Mouse (Mus musculus): Measurements from ENCODE around the gene Suds3. TPM values are rescaled to one million over a fixed set of nuclear protein-coding genes. Genes with fewer than 3 reads are reported as not detected.

Suds3 gene
- total and polyA plus RNA-seq, 3 experiments, result 67.8 to 102 TPM; not detected in 1

- Histone ChIP-seq H3K27ac (ENCODE audit: control insufficient read depth, low read depth, low read length) (no peak overlapping the region), H3K4me1 (ENCODE audit: control insufficient read depth in 1 of 2, insufficient read depth in 2 of 2, low read length in 2 of 2) (no peaks in the 10 kb centered on the region), H3K9me3 (replicated peaks; ENCODE audit: insufficient read depth, low read length) (no peaks in the 10 kb centered on the region), H3K79me2 (ENCODE audit: control insufficient read depth, insufficient read depth, low read length, poor library complexity) (peaks cover 35% of the 10 kb centered on the region), H3K27me3 (ENCODE audit: control insufficient read depth in 1 of 2, insufficient read depth in 2 of 2, low read length in 2 of 2) (no peaks in the 10 kb centered on the region), H3K4me3 (ENCODE audit: control insufficient read depth in 1 of 2, insufficient read depth in 1 of 2, low read depth in 2 of 2, low read length in 2 of 2) (no peak overlapping the region), H3K9ac (ENCODE audit: control insufficient read depth, low read depth, low read length, poor library complexity, severe bottlenecking) (no peak overlapping the region), H3K36me3 (ENCODE audit: control insufficient read depth in 1 of 2, insufficient read depth in 2 of 2, low read length in 2 of 2) (peaks cover 0 to 9% of the 10 kb centered on the region in 2 experiments; a peak in 2 of 4 replicates)
- no peak for DNase-seq (ENCODE audit: low read depth, low spot score)
- TF ChIP-seq TAL1 (IDR thresholded peaks at IDR 0.05; ENCODE audit: low read length), result no peak
- no peak for TF ChIP-seq POLR2AphosphoS5 (IDR thresholded peaks at IDR 0.05; ENCODE audit: borderline replicate concordance, low read depth, low read length)
- TF ChIP-seq ZNF384 (IDR thresholded peaks at IDR 0.05; ENCODE audit: low read depth, low read length), result no peak
- no peak for TF ChIP-seq UBTF (IDR thresholded peaks at IDR 0.05; ENCODE audit: borderline replicate concordance, insufficient read depth, low read depth, low read length)
- no peak for TF ChIP-seq MAFK (IDR thresholded peaks at IDR 0.05; ENCODE audit: borderline replicate concordance, low read depth, low read length)
- TF ChIP-seq MXI1 (IDR thresholded peaks at IDR 0.05; ENCODE audit: low read depth, low read length), result no peak
- TF ChIP-seq ETS1 (IDR thresholded peaks at IDR 0.05; ENCODE audit: low read depth, low read length), result no peak
- no peak for TF ChIP-seq NELFE (IDR thresholded peaks at IDR 0.05; ENCODE audit: low read depth, low read length)
- TF ChIP-seq JUND (IDR thresholded peaks at IDR 0.05; ENCODE audit: low read depth, low read length), result no peak
- no peak for TF ChIP-seq TBP (IDR thresholded peaks at IDR 0.05; ENCODE audit: low read depth, low read length)
- TF ChIP-seq MYB (IDR thresholded peaks at IDR 0.05; ENCODE audit: low read depth, low read length), result no peak
- no peak for TF ChIP-seq ZC3H11A (IDR thresholded peaks at IDR 0.05; ENCODE audit: low read depth, low read length)
- TF ChIP-seq SMC3 (IDR thresholded peaks at IDR 0.05; ENCODE audit: low read depth, low read length), result no peak
- TF ChIP-seq HCFC1 (IDR thresholded peaks at IDR 0.05; ENCODE audit: low read depth, low read length), result no peak
- no peak for TF ChIP-seq USF2 (IDR thresholded peaks at IDR 0.05; ENCODE audit: borderline replicate concordance in 1 of 2, insufficient read depth in 1 of 2, low read depth in 1 of 2, low read length in 2 of 2)
- no peak for TF ChIP-seq ZKSCAN1 (IDR thresholded peaks at IDR 0.05; ENCODE audit: low read depth, low read length)
- TF ChIP-seq MAX (IDR thresholded peaks at IDR 0.05; ENCODE audit: low read length), result no peak
- no peak for TF ChIP-seq CTCF (IDR thresholded peaks at IDR 0.05 in 2 of 3, conservative IDR thresholded peaks at IDR 0.05 in 1 of 3; ENCODE audit: control insufficient read depth in 1 of 3, insufficient read depth in 1 of 3, low read depth in 2 of 3, low read length in 3 of 3, poor library complexity in 1 of 3, severe bottlenecking in 1 of 3)
- TF ChIP-seq CHD2 (IDR thresholded peaks at IDR 0.05; ENCODE audit: low read length), result no peak
These were observed 43.4 kb upstream of the Suds3 start for GRCm38 (mm10) chr5:117159326-117159725.

- H3K36me3 ChIP-seq (ENCODE audit: control insufficient read depth in 1 of 2, insufficient read depth in 2 of 2, low read length in 2 of 2), result peaks cover 0 to 12% of the 10 kb centered on the region in 2 experiments; a peak in 2 of 4 replicates
- no peak overlapping the region for H3K9ac ChIP-seq (ENCODE audit: control insufficient read depth, low read depth, low read length, poor library complexity, severe bottlenecking)
- H3K27ac ChIP-seq (ENCODE audit: control insufficient read depth, low read depth, low read length), result no peak overlapping the region
- no peak for DNase-seq (ENCODE audit: low read depth, low spot score)
- no peaks in the 10 kb centered on the region for H3K4me1 ChIP-seq (ENCODE audit: control insufficient read depth in 1 of 2, insufficient read depth in 2 of 2, low read length in 2 of 2)
- H3K79me2 ChIP-seq (ENCODE audit: control insufficient read depth, insufficient read depth, low read length, poor library complexity), result peaks cover 39% of the 10 kb centered on the region
- no peak overlapping the region for H3K4me3 ChIP-seq (ENCODE audit: control insufficient read depth in 1 of 2, insufficient read depth in 1 of 2, low read depth in 2 of 2, low read length in 2 of 2)
- no peaks in the 10 kb centered on the region for H3K9me3 ChIP-seq (replicated peaks; ENCODE audit: insufficient read depth, low read length)
- no peak for TF ChIP-seq TAL1 (IDR thresholded peaks at IDR 0.05; ENCODE audit: low read length)
- no peak for TF ChIP-seq POLR2AphosphoS2 (IDR thresholded peaks at IDR 0.05; ENCODE audit: low read length)
- no peaks in the 10 kb centered on the region for H3K27me3 ChIP-seq (ENCODE audit: control insufficient read depth in 1 of 2, insufficient read depth in 2 of 2, low read length in 2 of 2)
These were observed 42.6 kb upstream of the Suds3 start for GRCm38 (mm10) chr5:117158335-117159018.

Measured in MEL (cell line).